In genomic region chr13:100525935-100526648, GRCm38 (mm10) we compare ENCODE assay signal across 8 mouse cellular contexts. TPM values are rescaled to one million over a fixed set of nuclear protein-coding genes. Genes with fewer than 3 reads are reported as not detected.
A peak's percentile ranks its signal among the peaks of the same experiment; 100 is the strongest.
DNase-seq lines count a peak whose midpoint lies in the region; ATAC-seq and TF ChIP-seq lines count a peak whose summit lies in the region.

No protein-coding gene starts in this region.

- no peaks in the 10 kb centered on the region for H3K9me3 ChIP-seq in kidney, embryonic 14.5 days (ENCODE audit: control insufficient read depth, low read length)
- no peaks in the 10 kb centered on the region for H3K9me3 ChIP-seq in stomach, embryonic 16.5 days (replicated peaks; ENCODE audit: control insufficient read depth, low read length)
- no peaks in the 10 kb centered on the region for H3K9me3 ChIP-seq in stomach, postnatal 0 days (ENCODE audit: control insufficient read depth, low read length)
- H3K9me3 ChIP-seq in forebrain, postnatal 0 days (ENCODE audit: low read length), result no peaks in the 10 kb centered on the region

- no peaks in the 10 kb centered on the region; the same call in 1 of the 2 replicates for H3K36me3 ChIP-seq in kidney, embryonic 14.5 days (ENCODE audit: control insufficient read depth, insufficient read depth, low read length)
- no peaks in the 10 kb centered on the region for H3K36me3 ChIP-seq in stomach, embryonic 16.5 days (ENCODE audit: control insufficient read depth, insufficient read depth, low read length)
- no peaks in the 10 kb centered on the region for H3K36me3 ChIP-seq in stomach, postnatal 0 days (ENCODE audit: control insufficient read depth, insufficient read depth, low read length)
- H3K36me3 ChIP-seq in forebrain, postnatal 0 days (ENCODE audit: insufficient read depth), result no peaks in the 10 kb centered on the region

- H3K9ac ChIP-seq in kidney, embryonic 14.5 days (ENCODE audit: low read depth, low read length), result no peak overlapping the region
- H3K9ac ChIP-seq in stomach, embryonic 16.5 days (ENCODE audit: low read length), result no peak overlapping the region
- no peak overlapping the region for H3K9ac ChIP-seq in stomach, postnatal 0 days (ENCODE audit: low read length)
- H3K9ac ChIP-seq in forebrain, postnatal 0 days, result no peak overlapping the region

- ATAC-seq in kidney, embryonic 14.5 days (ENCODE audit: low FRiP score, low TSS enrichment), result 0 out of 2 replicates have a peak, but pooled peaks have one; percentile 12
- ATAC-seq in stomach, embryonic 16.5 days (ENCODE audit: insufficient read depth, low FRiP score), result no peak
- no peak for ATAC-seq in stomach, postnatal 0 days (ENCODE audit: low FRiP score, low TSS enrichment)
- peak; percentile 87 for ATAC-seq in forebrain, postnatal 0 days
- no peak for ATAC-seq in monocyte, adult 5-6 weeks (replicated peaks; ENCODE audit: insufficient number of reproducible peaks, low FRiP score, low TSS enrichment, poor library complexity, severe bottlenecking)
- ATAC-seq in activated CD4-positive, CD25-positive, alpha-beta regulatory T cell, adult 4 months, result no peak

- no peak overlapping the region for H3K27ac ChIP-seq in kidney, embryonic 14.5 days (ENCODE audit: low read depth, low read length)
- peak overlapping the region; percentile 42; the same call in 1 of the 2 replicates for H3K27ac ChIP-seq in stomach, embryonic 16.5 days (ENCODE audit: low read length)
- no peak overlapping the region for H3K27ac ChIP-seq in stomach, postnatal 0 days (replicated peaks)
- H3K27ac ChIP-seq in forebrain, postnatal 0 days (ENCODE audit: low read depth, low read length), result peak overlapping the region; percentile 71

- H3K4me2 ChIP-seq in kidney, embryonic 14.5 days (replicated peaks; ENCODE audit: low read depth, low read length), result no peak overlapping the region
- no peak overlapping the region for H3K4me2 ChIP-seq in stomach, embryonic 16.5 days (ENCODE audit: low read depth, low read length)
- no peak overlapping the region for H3K4me2 ChIP-seq in stomach, postnatal 0 days (replicated peaks; ENCODE audit: low read depth)
- no peak overlapping the region for H3K4me2 ChIP-seq in forebrain, postnatal 0 days (ENCODE audit: low read depth)

- WGBS in kidney, embryonic 14.5 days, result 54% methylated on average over 6 of the region's 6 CpGs
- 55% methylated on average over 6 of the region's 6 CpGs for WGBS in stomach, embryonic 16.5 days
- 58% methylated on average over 6 of the region's 6 CpGs for WGBS in stomach, postnatal 0 days
- 71% methylated on average over 6 of the region's 6 CpGs for WGBS in forebrain, postnatal 0 days

- no peak for TF ChIP-seq EP300 in stomach, postnatal 0 days (optimal IDR thresholded peaks at IDR 0.05)

- no peaks in the 10 kb centered on the region for H3K4me1 ChIP-seq in kidney, embryonic 14.5 days (ENCODE audit: control insufficient read depth, insufficient read depth, low read length)
- no peaks in the 10 kb centered on the region for H3K4me1 ChIP-seq in stomach, embryonic 16.5 days (ENCODE audit: control insufficient read depth, insufficient read depth, low read length)
- H3K4me1 ChIP-seq in stomach, postnatal 0 days (replicated peaks; ENCODE audit: control insufficient read depth, insufficient read depth), result no peaks in the 10 kb centered on the region
- peaks cover 3% of the 10 kb centered on the region; the same call in 1 of the 2 replicates for H3K4me1 ChIP-seq in forebrain, postnatal 0 days (ENCODE audit: insufficient read depth)

- H3K4me3 ChIP-seq in kidney, embryonic 14.5 days (ENCODE audit: low read length), result no peak overlapping the region
- no peak overlapping the region for H3K4me3 ChIP-seq in stomach, embryonic 16.5 days (replicated peaks; ENCODE audit: low read length)
- no peak overlapping the region for H3K4me3 ChIP-seq in stomach, postnatal 0 days (ENCODE audit: low read depth, low read length)
- no peak overlapping the region for H3K4me3 ChIP-seq in forebrain, postnatal 0 days (ENCODE audit: low read depth, low read length)

- TF ChIP-seq CTCF in stomach, postnatal 0 days (IDR thresholded peaks at IDR 0.05; ENCODE audit: low read depth), result no peak
- TF ChIP-seq CTCF in forebrain, postnatal 0 days (IDR thresholded peaks at IDR 0.05; ENCODE audit: low read depth), result no peak

- H3K27me3 ChIP-seq in kidney, embryonic 14.5 days (ENCODE audit: control insufficient read depth, insufficient read depth, low read length), result no peaks in the 10 kb centered on the region
- no peaks in the 10 kb centered on the region for H3K27me3 ChIP-seq in stomach, embryonic 16.5 days (ENCODE audit: control insufficient read depth, insufficient read depth, low read length)
- no peaks in the 10 kb centered on the region for H3K27me3 ChIP-seq in stomach, postnatal 0 days (ENCODE audit: control insufficient read depth, insufficient read depth, low read length)
- no peaks in the 10 kb centered on the region for H3K27me3 ChIP-seq in forebrain, postnatal 0 days (ENCODE audit: insufficient read depth, low read length)

- DNase-seq in kidney, adult 8-10 months, result no peak
- no peak for DNase-seq in stomach, postnatal 0 days (ENCODE audit: low spot score)
- peak; percentile 76 for DNase-seq in forebrain, postnatal 0 days
- no peak for DNase-seq in thymus, adult 18-20 months

RNA-seq across cellular contexts. Expression of gene Ocln, which starts 26.4 kb away (rescaled TPM):
- 15.8 and 32.7 TPM in 2 replicates for polyA plus RNA-seq in kidney, embryonic 14.5 days (2014; fragmentation: Nextera tagmentation; extraction: Ambion mirVana)
- polyA plus RNA-seq in stomach, embryonic 16.5 days (2015; fragmentation: Nextera tagmentation; extraction: Ambion mirVana), result 65.9 and 76.9 TPM in 2 replicates
- polyA plus RNA-seq in stomach, postnatal 0 days (2015; fragmentation: Nextera tagmentation; extraction: Ambion mirVana), result 65.7 and 66.0 TPM in 2 replicates
- total RNA-seq in forebrain, postnatal 0 days (2014; rRNA removed), result 13.5 and 15.8 TPM in 2 replicates
- polyA plus RNA-seq in forebrain, postnatal 0 days (2015; fragmentation: Nextera tagmentation; extraction: Ambion mirVana), result 8.2 and 11.7 TPM in 2 replicates
- not detected in 3 replicates for total RNA-seq in monocyte, adult 5-6 weeks (2017)
- polyA plus RNA-seq in activated CD4-positive, CD25-positive, alpha-beta regulatory T cell, adult 4 months (2017; shearing (Covaris generic)), result under 1 TPM; 0.22 to 0.59 TPM

RNA-seq across cellular contexts. Expression of gene Gtf2h2, which starts 33.7 kb away (rescaled TPM):
- polyA plus RNA-seq in kidney, embryonic 14.5 days (2014; fragmentation: Nextera tagmentation; extraction: Ambion mirVana), result 86.3 and 94.4 TPM in 2 replicates
- 55.7 and 58.6 TPM in 2 replicates for polyA plus RNA-seq in stomach, embryonic 16.5 days (2015; fragmentation: Nextera tagmentation; extraction: Ambion mirVana)
- polyA plus RNA-seq in stomach, postnatal 0 days (2015; fragmentation: Nextera tagmentation; extraction: Ambion mirVana), result 25.3 and 25.7 TPM in 2 replicates
- 41.5 and 44.9 TPM in 2 replicates for total RNA-seq in forebrain, postnatal 0 days (2014; rRNA removed)
- 47.6 and 58.8 TPM in 2 replicates for polyA plus RNA-seq in forebrain, postnatal 0 days (2015; fragmentation: Nextera tagmentation; extraction: Ambion mirVana)
- total RNA-seq in monocyte, adult 5-6 weeks (2017), result 77.8 to 87.0 TPM (median 86.4 TPM) in 3 replicates
- 10 to 100 TPM; 52.7 to 53.1 TPM for polyA plus RNA-seq in activated CD4-positive, CD25-positive, alpha-beta regulatory T cell, adult 4 months (2017; shearing (Covaris generic))

Comparison
In these comparisons a context has a peak if more than half of its experiments do, and no peak if none do; other contexts are left out.
1. H3K27ac ChIP-seq: peak in stomach, embryonic 16.5 days (single experiment) and forebrain, postnatal 0 days (single experiment); none in kidney, embryonic 14.5 days (single experiment) and stomach, postnatal 0 days (single experiment).
2. ATAC-seq: peak in kidney, embryonic 14.5 days (single experiment) and forebrain, postnatal 0 days (single experiment); none in stomach, embryonic 16.5 days (single experiment), stomach, postnatal 0 days (single experiment), monocyte, adult 5-6 weeks (single experiment) and activated CD4-positive, CD25-positive, alpha-beta regulatory T cell, adult 4 months (single experiment).